In genomic region chr1:36274455-36274854, GRCm38 (mm10) we compare ENCODE assay signal across 10 mouse cellular contexts. TPM values are rescaled to one million over a fixed set of nuclear protein-coding genes. Genes with fewer than 3 reads are reported as not detected.
DNase-seq lines count a peak whose midpoint lies in the region; ATAC-seq and TF ChIP-seq lines count a peak whose summit lies in the region.
"Had no signal": no experiment of that assay in that cellular context is flagged by ENCODE, and none has a peak within 500 bp of the region (broad histone marks: within the 10 kb centered on the region; RNA-seq: fewer than 3 reads in every experiment).

Neurl3 (minus strand) TSS chr1:36274679.

- H3K4me2 ChIP-seq in kidney, embryonic 16.5 days (replicated peaks; ENCODE audit: low read depth, low read length): peak within 1 kb of the TSS; percentile 52
- peak within 1 kb of the TSS; percentile 57 for H3K4me2 ChIP-seq in liver, postnatal 0 days (ENCODE audit: low read depth, low read length)
- no peak within 1 kb of the TSS for H3K4me2 ChIP-seq in forebrain, postnatal 0 days (ENCODE audit: low read depth)

- peak within 1 kb of the TSS; percentile 39 for H3K4me3 ChIP-seq in kidney, embryonic 16.5 days (ENCODE audit: low read length)
- H3K4me3 ChIP-seq in E14TG2a.4 (replicated peaks; ENCODE audit: low read length): peak within 1 kb of the TSS; percentile 46; the same call in 1 of the 2 replicates
- peak within 1 kb of the TSS; percentile 27 for H3K4me3 ChIP-seq in liver, postnatal 0 days (ENCODE audit: low read depth, low read length)
- H3K4me3 ChIP-seq in forebrain, postnatal 0 days (ENCODE audit: low read depth, low read length): no peak within 1 kb of the TSS
- H3K4me3 ChIP-seq: myocyte had no signal

- intact Hi-C loops in left cerebral cortex, postnatal 25 days (cut with DNase I): no loop called here

- no peaks in the 10 kb centered on the region for H3K36me3 ChIP-seq in kidney, embryonic 16.5 days (ENCODE audit: insufficient read depth, low read length)
- H3K36me3 ChIP-seq in E14TG2a.4 (ENCODE audit: insufficient read depth, low read length): no peaks in the 10 kb centered on the region
- H3K36me3 ChIP-seq in liver, postnatal 0 days (replicated peaks; ENCODE audit: insufficient read depth, low read length): no peaks in the 10 kb centered on the region
- H3K36me3 ChIP-seq in forebrain, postnatal 0 days (ENCODE audit: insufficient read depth): no peaks in the 10 kb centered on the region

- TF ChIP-seq EP300 in liver, postnatal 0 days (IDR thresholded peaks at IDR 0.05; ENCODE audit: low read depth): no peak

- 86% methylated on average over 5 of the region's 5 CpGs for WGBS in kidney, embryonic 16.5 days
- WGBS in liver, postnatal 0 days (ENCODE audit: insufficient replicate concordance): 66% methylated on average over 5 of the region's 5 CpGs
- WGBS in forebrain, postnatal 0 days: 93% methylated on average over 5 of the region's 5 CpGs

- peak within 1 kb of the TSS; percentile 57 for H3K9ac ChIP-seq in kidney, embryonic 16.5 days (replicated peaks; ENCODE audit: low read length)
- no peak within 1 kb of the TSS for H3K9ac ChIP-seq in liver, postnatal 0 days (replicated peaks)
- no peak within 1 kb of the TSS for H3K9ac ChIP-seq in forebrain, postnatal 0 days

- no peak for DNase-seq in kidney, adult 18-20 months
- DNase-seq in liver, postnatal 0 days: no peak
- no peak for DNase-seq in left cerebral cortex, postnatal 25 days (ENCODE audit: low spot score in 2 of 2)
- DNase-seq in forebrain, postnatal 0 days: no peak
- no peak for DNase-seq in layer of hippocampus, adult 9-10 months (ENCODE audit: low spot score)
- DNase-seq: cerebellum, adult 11-12 months had no signal

- no peaks in the 10 kb centered on the region for H3K9me3 ChIP-seq in kidney, embryonic 16.5 days (ENCODE audit: low read length)
- no peaks in the 10 kb centered on the region for H3K9me3 ChIP-seq in E14TG2a.4 (ENCODE audit: low read length)
- no peaks in the 10 kb centered on the region for H3K9me3 ChIP-seq in liver, postnatal 0 days (ENCODE audit: low read length)
- H3K9me3 ChIP-seq in forebrain, postnatal 0 days (ENCODE audit: low read length): no peaks in the 10 kb centered on the region

- no peak for ATAC-seq in kidney, embryonic 16.5 days (ENCODE audit: low FRiP score, low TSS enrichment)
- no peak for ATAC-seq in hematopoietic stem cell, adult 5-6 weeks (replicated peaks in 1 of 2; ENCODE audit: insufficient read depth in 1 of 2, low FRiP score in 2 of 2, low TSS enrichment in 1 of 2, low read depth in 1 of 2, poor library complexity in 2 of 2, severe bottlenecking in 2 of 2)
- ATAC-seq in liver, postnatal 0 days: no peak
- ATAC-seq in forebrain, postnatal 0 days: no peak

- H3K27me3 ChIP-seq in kidney, embryonic 16.5 days (ENCODE audit: insufficient read depth, low read length): no peaks in the 10 kb centered on the region
- peaks cover 63% of the 10 kb centered on the region for H3K27me3 ChIP-seq in E14TG2a.4 (ENCODE audit: insufficient read depth, low read length)
- no peaks in the 10 kb centered on the region for H3K27me3 ChIP-seq in liver, postnatal 0 days (ENCODE audit: insufficient read depth, low read length)
- no peaks in the 10 kb centered on the region for H3K27me3 ChIP-seq in forebrain, postnatal 0 days (ENCODE audit: insufficient read depth, low read length)

- peak within 1 kb of the TSS; percentile 96 for H3K27ac ChIP-seq in kidney, embryonic 16.5 days (ENCODE audit: low read length)
- peak within 1 kb of the TSS; percentile 80; the same call in 1 of the 2 replicates for H3K27ac ChIP-seq in liver, postnatal 0 days (ENCODE audit: low read depth)
- H3K27ac ChIP-seq in forebrain, postnatal 0 days (ENCODE audit: low read depth, low read length): no peak within 1 kb of the TSS

- TF ChIP-seq CTCF in E14TG2a.4 (conservative IDR thresholded peaks at IDR 0.05; ENCODE audit: low read length): no peak
- TF ChIP-seq CTCF in liver, postnatal 0 days (IDR thresholded peaks at IDR 0.05; ENCODE audit: low read depth): no peak
- TF ChIP-seq CTCF in forebrain, postnatal 0 days (IDR thresholded peaks at IDR 0.05; ENCODE audit: low read depth): no peak

- peaks cover 58% of the 10 kb centered on the region for H3K4me1 ChIP-seq in kidney, embryonic 16.5 days (ENCODE audit: insufficient read depth, low read length)
- peaks cover 31% of the 10 kb centered on the region for H3K4me1 ChIP-seq in E14TG2a.4 (replicated peaks; ENCODE audit: low read depth, low read length)
- peaks cover 28% of the 10 kb centered on the region for H3K4me1 ChIP-seq in liver, postnatal 0 days (ENCODE audit: insufficient read depth)
- no peaks in the 10 kb centered on the region for H3K4me1 ChIP-seq in forebrain, postnatal 0 days (ENCODE audit: insufficient read depth)

RNA-seq across cellular contexts. Expression of gene Neurl3, which starts in this region (rescaled TPM):
- polyA plus RNA-seq in kidney, embryonic 16.5 days (2015; fragmentation: Nextera tagmentation; extraction: Ambion mirVana): 18.4 TPM in 2 replicates
- total RNA-seq in hematopoietic stem cell, adult 5-6 weeks (2017): 64.3 and 66.8 TPM in 2 replicates
- polyA plus RNA-seq in liver, postnatal 0 days (2015; fragmentation: Nextera tagmentation; extraction: Ambion mirVana): 4.4 and 4.7 TPM in 2 replicates
- total RNA-seq in left cerebral cortex, postnatal 25 days (2021): under 1 TPM in 1 of 2 experiments, not detected in 1; 0.71 TPM
- total RNA-seq in forebrain, postnatal 0 days (2014; rRNA removed): 0.43 and 0.54 TPM in 2 replicates
- polyA plus RNA-seq in forebrain, postnatal 0 days (2015; fragmentation: Nextera tagmentation; extraction: Ambion mirVana): 0.53 and 0.85 TPM in 2 replicates

Comparison
In these comparisons a context has a peak if more than half of its experiments do, and no peak if none do; other contexts are left out.
1. RNA of gene Neurl3 (total RNA-seq): 64.3 to 66.8 TPM in hematopoietic stem cell, adult 5-6 weeks; 0.71 TPM in left cerebral cortex, postnatal 25 days and 0.43 to 0.54 TPM in forebrain, postnatal 0 days; every median in the first group is over 10 times any median in the second.